Comparison of ENCODE assay signal across 16 mouse cellular contexts in genomic region chr5:102006218-102006941, GRCm38 (mm10).
A peak's percentile ranks its signal among the peaks of the same experiment; 100 is the strongest.
DNase-seq lines count a peak whose midpoint lies in the region; ATAC-seq and TF ChIP-seq lines count a peak whose summit lies in the region.
"Had no signal": no experiment of that assay in that cellular context is flagged by ENCODE, and none has a peak within 500 bp of the region (broad histone marks: within the 10 kb centered on the region; RNA-seq: fewer than 3 reads in every experiment).

No protein-coding gene starts in this region.

- peak overlapping the region; percentile 16; the same call in 1 of the 2 replicates for H3K27ac ChIP-seq in gastrocnemius, adult 2 months
- peak overlapping the region; percentile 39 for H3K27ac ChIP-seq in kidney, adult 2 months (ENCODE audit: insufficient read depth, low read depth, low read length)
- H3K27ac ChIP-seq in stomach, postnatal 0 days (replicated peaks): peak overlapping the region; percentile 61
- H3K27ac ChIP-seq in neural tube, embryonic 15.5 days (replicated peaks): no peak overlapping the region
- H3K27ac ChIP-seq: hindbrain, embryonic 15.5 days; limb, embryonic 15.5 days; lung, embryonic 15.5 days; midbrain, embryonic 15.5 days had no signal

- intact Hi-C loops in gastrocnemius, adult 2 months (cut with DNase I): no loop called here

- TF ChIP-seq CTCF in gastrocnemius, adult 2 months (IDR thresholded peaks at IDR 0.05): no peak
- TF ChIP-seq CTCF in kidney, adult 2 months (conservative IDR thresholded peaks at IDR 0.05; ENCODE audit: insufficient read depth, insufficient read length, low read depth, low read length): no peak
- TF ChIP-seq CTCF in stomach, postnatal 0 days (IDR thresholded peaks at IDR 0.05; ENCODE audit: low read depth): no peak

- TF ChIP-seq POLR2A in kidney, adult 2 months (IDR thresholded peaks at IDR 0.05; ENCODE audit: low read depth, low read length): no peak

- TF ChIP-seq EP300 in stomach, postnatal 0 days (optimal IDR thresholded peaks at IDR 0.05): no peak

- H3K9me3 ChIP-seq in stomach, postnatal 0 days (ENCODE audit: control insufficient read depth, low read length): no peaks in the 10 kb centered on the region
- H3K9me3 ChIP-seq in neural tube, embryonic 15.5 days (replicated peaks): no peaks in the 10 kb centered on the region
- H3K9me3 ChIP-seq: hindbrain, embryonic 15.5 days; limb, embryonic 15.5 days; lung, embryonic 15.5 days; midbrain, embryonic 15.5 days had no signal

- ATAC-seq in stomach, postnatal 0 days (ENCODE audit: low FRiP score, low TSS enrichment): peak; percentile 58
- ATAC-seq in neural tube, embryonic 15.5 days (ENCODE audit: low FRiP score): no peak
- ATAC-seq: intestine, postnatal 0 days; midbrain, embryonic 15.5 days had no signal

- H3K9ac ChIP-seq in stomach, postnatal 0 days (ENCODE audit: low read length): no peak overlapping the region; the same call in 1 of the 2 replicates
- H3K9ac ChIP-seq in neural tube, embryonic 15.5 days (replicated peaks): no peak overlapping the region
- H3K9ac ChIP-seq: hindbrain, embryonic 15.5 days; limb, embryonic 15.5 days; lung, embryonic 15.5 days; midbrain, embryonic 15.5 days had no signal

- 63% methylated on average over 6 of the region's 6 CpGs for WGBS in kidney, adult 2 months
- whole genome bisulfite sequencing in stomach, postnatal 0 days: 67% methylated on average over 6 of the region's 6 CpGs
- 94% methylated on average over 6 of the region's 6 CpGs for WGBS in neural tube, embryonic 15.5 days

- DNase-seq in gastrocnemius, adult 2 months: no peak
- no peak for DNase-seq in gastrocnemius, postnatal 25 days
- DNase-seq in kidney, adult 2 months: no peak
- no peak for DNase-seq in kidney, adult 18-20 months
- peak; percentile 79 for DNase-seq in cerebellum, adult 9-10 months
- peak; percentile 29 for DNase-seq in stomach, postnatal 0 days (ENCODE audit: low spot score)
- no peak for DNase-seq in kidney, postnatal 25 days
- DNase-seq: adrenal gland, adult 8-10 months; gastrocnemius, postnatal 36 days; kidney, postnatal 14 days had no signal

- H3K4me2 ChIP-seq in stomach, postnatal 0 days (replicated peaks; ENCODE audit: low read depth): no peak overlapping the region
- H3K4me2 ChIP-seq in neural tube, embryonic 15.5 days: no peak overlapping the region
- H3K4me2 ChIP-seq: hindbrain, embryonic 15.5 days; limb, embryonic 15.5 days; lung, embryonic 15.5 days; midbrain, embryonic 15.5 days had no signal

- H3K36me3 ChIP-seq in kidney, adult 2 months (ENCODE audit: control insufficient read depth, insufficient read depth, low read length): peaks cover 2% of the 10 kb centered on the region; the same call in 1 of the 2 replicates
- no peaks in the 10 kb centered on the region for H3K36me3 ChIP-seq in stomach, postnatal 0 days (ENCODE audit: control insufficient read depth, insufficient read depth, low read length)
- peaks cover 12% of the 10 kb centered on the region for H3K36me3 ChIP-seq in neural tube, embryonic 15.5 days
- H3K36me3 ChIP-seq: hindbrain, embryonic 15.5 days; midbrain, embryonic 15.5 days had no signal

- no peaks in the 10 kb centered on the region for H3K27me3 ChIP-seq in kidney, adult 2 months (replicated peaks; ENCODE audit: control insufficient read depth, insufficient read depth, low read length)
- no peaks in the 10 kb centered on the region for H3K27me3 ChIP-seq in stomach, postnatal 0 days (ENCODE audit: control insufficient read depth, insufficient read depth, low read length)
- no peaks in the 10 kb centered on the region for H3K27me3 ChIP-seq in neural tube, embryonic 15.5 days (replicated peaks)
- H3K27me3 ChIP-seq: hindbrain, embryonic 15.5 days; limb, embryonic 15.5 days; lung, embryonic 15.5 days; midbrain, embryonic 15.5 days had no signal

- no peak overlapping the region for H3K4me3 ChIP-seq in gastrocnemius, adult 2 months
- H3K4me3 ChIP-seq in kidney, adult 2 months (ENCODE audit: insufficient read depth, low read depth, low read length): no peak overlapping the region
- no peak overlapping the region for H3K4me3 ChIP-seq in stomach, postnatal 0 days (ENCODE audit: low read depth, low read length)
- no peak overlapping the region for H3K4me3 ChIP-seq in neural tube, embryonic 15.5 days (replicated peaks)
- H3K4me3 ChIP-seq: hindbrain, embryonic 15.5 days; limb, embryonic 15.5 days; lung, embryonic 15.5 days; midbrain, embryonic 15.5 days had no signal

- H3K4me1 ChIP-seq in kidney, adult 2 months (ENCODE audit: control insufficient read depth, insufficient read depth, low read length): peaks cover 22% of the 10 kb centered on the region; the same call in 1 of the 2 replicates
- H3K4me1 ChIP-seq in stomach, postnatal 0 days (replicated peaks; ENCODE audit: control insufficient read depth, insufficient read depth): no peaks in the 10 kb centered on the region
- peaks cover 7% of the 10 kb centered on the region; the same call in 1 of the 2 replicates for H3K4me1 ChIP-seq in neural tube, embryonic 15.5 days
- H3K4me1 ChIP-seq: hindbrain, embryonic 15.5 days; limb, embryonic 15.5 days; lung, embryonic 15.5 days; midbrain, embryonic 15.5 days had no signal

Comparison
In these comparisons a context has a peak if more than half of its experiments do, and no peak if none do; other contexts are left out.
1. DNase-seq: peak in cerebellum, adult 9-10 months (single experiment) and stomach, postnatal 0 days (single experiment); none in gastrocnemius, adult 2 months (single experiment), gastrocnemius, postnatal 25 days (single experiment), kidney, adult 2 months (single experiment), kidney, adult 18-20 months (single experiment) and kidney, postnatal 25 days (0 of 2).